Mouse (Mus musculus) hindbrain, postnatal 0 days (tissue): ENCODE results near the gene Nfia. TPM values are rescaled to one million over a fixed set of nuclear protein-coding genes. Genes with fewer than 3 reads are reported as not detected.

Experiments
- ATAC-seq: fragments of 200-750 bp; cut with Nextera tagmentation; 2 replicates; pipeline ENCODE4 v1.8.0; 2017; ENCODE audit warnings: mild to moderate bottlenecking, moderate TSS enrichment, moderate library complexity
- DNase-seq: peaks from one replicate; pipeline ENCODE4 v3.0.0-alpha.2; 2015; ENCODE audit warnings: low spot score
- H3K27ac ChIP-seq: fragments of 300-500 bp; sonication (generic); 2 replicates; pipeline ENCODE4 v1.5.1; 2014; ENCODE audit warnings: mild to moderate bottlenecking
- H3K27me3 ChIP-seq: fragments of 300-500 bp; sonication (generic); 2 replicates; pipeline ENCODE4 v1.6.1; 2014; ENCODE audit warnings: low read length, mixed read lengths; ENCODE audit not compliant: insufficient read depth
- H3K36me3 ChIP-seq: fragments of 300-500 bp; sonication (generic); 2 replicates; pipeline ENCODE4 v1.6.1; 2014; ENCODE audit warnings: low read length, mixed read lengths; ENCODE audit not compliant: insufficient read depth
- H3K4me1 ChIP-seq: fragments of 300-500 bp; sonication (generic); 2 replicates; pipeline ENCODE4 v1.6.1; 2014; ENCODE audit warnings: antibody characterized with exemption, low read length, mixed read lengths; ENCODE audit not compliant: insufficient read depth
- H3K4me2 ChIP-seq: fragments of 300-500 bp; sonication (generic); 2 replicates; pipeline ENCODE4 v1.6.1; 2014; ENCODE audit warnings: low read depth, mild to moderate bottlenecking, low read length, moderate library complexity, mixed read lengths
- H3K4me3 ChIP-seq: fragments of 300-500 bp; sonication (generic); 2 replicates; pipeline ENCODE4 v1.5.1; 2014; ENCODE audit warnings: low read length
- H3K9ac ChIP-seq: fragments of 300-500 bp; sonication (generic); replicated peaks from 2 replicates; pipeline ENCODE4 v1.6.1; 2014; ENCODE audit warnings: mild to moderate bottlenecking, low read length, moderate library complexity, mixed read lengths
- H3K9me3 ChIP-seq: fragments of 300-500 bp; sonication (generic); 2 replicates; pipeline ENCODE4 v1.6.1; 2016; ENCODE audit warnings: low read length, mixed read lengths
- CTCF ChIP-seq: IDR thresholded peaks from 2 replicates; pipeline ENCODE4 v1.5.1; 2016; ENCODE audit warnings: antibody characterized with exemption, control low read depth, low read depth
- WGBS: fragments of 180-500 bp; shearing (Covaris S2); extraction: QIAGEN DNeasy Blood & Tissue Kit; methylation state at CpG from one replicate; pipeline ENCODE4 v1.1.7; 2014; 5-methylcytosine and 5-hydroxymethylcytosine counted together
- polyA plus RNA-seq: library from polyadenylated mRNA; unstranded; fragments of >200 nt; fragmentation: Nextera tagmentation; extraction: Ambion mirVana; gene quantifications from 2 replicates; pipeline ENCODE4 v1.2.1, GENCODE M21; 2015
- total RNA-seq: library from RNA; depleted of rRNA; stranded (reverse); fragments of >200 nt; gene quantifications from 2 replicates; pipeline ENCODE4 v1.2.3, GENCODE M21; 2014

Gene Nfia
- total and polyA plus RNA-seq, 2 experiments from 2014 or later, result 71.0 to 97.2 TPM

- H3K9me3 ChIP-seq, result no peaks in the 10 kb centered on the region
- peaks cover 20% of the 10 kb centered on the region for H3K4me1 ChIP-seq
- H3K4me2 ChIP-seq, result peak overlapping the region; percentile 89
- DNase-seq (no peak), ATAC-seq (no peak)
- TF ChIP-seq CTCF, result no peak
- peak overlapping the region; percentile 56 for H3K9ac ChIP-seq
- H3K4me3 ChIP-seq, result peak overlapping the region; percentile 46
- no peaks in the 10 kb centered on the region for H3K27me3 ChIP-seq
- peak overlapping the region; percentile 86 for H3K27ac ChIP-seq
- 20% methylated on average over 5 of the region's 5 CpGs for WGBS
- H3K36me3 ChIP-seq, result no peaks in the 10 kb centered on the region
These were observed 20.1 kb upstream of the Nfia start for GRCm38 (mm10) chr4:97752276-97753010.

DNA sequence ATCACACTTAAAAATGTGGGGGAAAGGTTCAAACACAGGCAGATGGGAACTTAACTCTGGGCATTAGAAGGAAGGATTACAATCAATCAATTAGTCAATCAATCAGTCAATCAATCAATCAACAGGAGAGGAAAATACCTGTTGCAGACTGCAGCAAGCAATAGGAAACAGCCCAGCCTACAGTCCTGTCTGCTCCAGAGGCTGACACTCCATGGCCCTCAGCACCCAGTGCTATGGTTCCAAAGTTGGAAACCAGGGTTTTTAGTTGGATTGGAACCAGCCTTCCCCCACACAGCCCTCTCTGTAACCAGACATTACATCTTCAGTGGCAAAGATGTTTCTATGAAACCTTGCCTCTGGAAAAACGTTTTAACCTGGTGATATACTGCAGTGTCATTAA, 19.0 kb upstream of the Nfia start:
- Histone ChIP-seq H3K27ac (no peak overlapping the region), H3K9me3 (no peaks in the 10 kb centered on the region), H3K9ac (no peak overlapping the region), H3K4me3 (no peak overlapping the region), H3K36me3 (no peaks in the 10 kb centered on the region), H3K4me2 (peak overlapping the region; percentile 13; the same call in 1 of the 2 replicates), H3K4me1 (peaks cover 23% of the 10 kb centered on the region), H3K27me3 (no peaks in the 10 kb centered on the region)
- 19% methylated on average over 1 of the region's 1 CpGs for WGBS
- DNase-seq (no peak), ATAC-seq (no peak)
- no peak for TF ChIP-seq CTCF

- 0 out of 2 replicates have a peak, but pooled peaks have one; percentile 2 for TF ChIP-seq CTCF
- no peak overlapping the region for H3K4me3 ChIP-seq
- H3K4me1 ChIP-seq, result peaks cover 27% of the 10 kb centered on the region
- WGBS, result 27% methylated on average over 12 of the region's 12 CpGs
- no peak overlapping the region for H3K9ac ChIP-seq
- H3K27me3 ChIP-seq, result no peaks in the 10 kb centered on the region
- DNase-seq, result no peak
- no peaks in the 10 kb centered on the region for H3K9me3 ChIP-seq
- H3K27ac ChIP-seq, result peak overlapping the region; percentile 54; the same call in 1 of the 2 replicates
- H3K36me3 ChIP-seq, result no peaks in the 10 kb centered on the region
- no peak for ATAC-seq
- peak overlapping the region; percentile 13; the same call in 1 of the 2 replicates for H3K4me2 ChIP-seq
These were observed 18.3 kb upstream of the Nfia start for GRCm38 (mm10) chr4:97754241-97754640.

- H3K9ac ChIP-seq, result peak overlapping the region; percentile 65
- TF ChIP-seq CTCF, result 0 out of 2 replicates have a peak, but pooled peaks have one; percentile 4
- H3K9me3 ChIP-seq, result no peaks in the 10 kb centered on the region
- H3K4me1 ChIP-seq, result peaks cover 20% of the 10 kb centered on the region; the same call in 1 of the 2 replicates
- ATAC-seq (peak; percentile 83), DNase-seq (peak; percentile 80)
- peak overlapping the region; percentile 56 for H3K4me3 ChIP-seq
- WGBS, result under 1% methylated on average over 38 of the region's 38 CpGs
- H3K27ac ChIP-seq, result peak overlapping the region; percentile 92
- H3K4me2 ChIP-seq, result peak overlapping the region; percentile 74
- H3K36me3 ChIP-seq, result no peaks in the 10 kb centered on the region
- H3K27me3 ChIP-seq, result no peaks in the 10 kb centered on the region
These were observed 15.1 kb upstream of the Nfia start for GRCm38 (mm10) chr4:97757207-97757977.

- 1% methylated on average over 14 of the region's 14 CpGs for WGBS
- Histone ChIP-seq H3K27me3 (no peaks in the 10 kb centered on the region), H3K9me3 (no peaks in the 10 kb centered on the region), H3K9ac (peak overlapping the region; percentile 65), H3K27ac (peak overlapping the region; percentile 92), H3K4me3 (peak overlapping the region; percentile 56), H3K4me2 (peak overlapping the region; percentile 74), H3K4me1 (peaks cover 17% of the 10 kb centered on the region; the same call in 1 of the 2 replicates), H3K36me3 (no peaks in the 10 kb centered on the region)
- peak; percentile 48 for TF ChIP-seq CTCF
- DNase-seq (peak; percentile 80), ATAC-seq (peak; percentile 85)
These were observed 14.5 kb upstream of the Nfia start for GRCm38 (mm10) chr4:97757978-97758461.

DNA sequence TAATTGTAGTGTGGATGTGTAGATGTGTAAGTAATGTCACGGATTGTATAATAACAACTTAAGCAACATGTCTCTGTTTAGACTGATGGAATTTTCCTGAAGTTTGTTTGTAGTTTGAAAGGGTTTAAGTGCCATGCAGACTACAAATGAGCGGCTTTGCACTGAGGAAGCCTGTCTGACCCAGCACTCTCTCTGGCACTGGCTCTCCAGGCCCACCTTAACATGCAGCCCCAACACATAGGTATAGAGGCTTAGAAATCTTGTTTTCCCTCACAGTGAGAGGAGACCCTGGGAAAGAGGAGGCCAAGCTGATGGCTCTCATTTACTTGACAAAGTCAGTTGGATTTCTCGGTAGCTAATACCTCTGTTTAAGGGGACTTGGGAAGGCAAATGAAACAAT, 13.9 kb upstream of the Nfia start:
- DNase-seq, result no peak
- no peaks in the 10 kb centered on the region for H3K27me3 ChIP-seq
- no peak for TF ChIP-seq CTCF
- H3K4me1 ChIP-seq, result peaks cover 16% of the 10 kb centered on the region; the same call in 1 of the 2 replicates
- ATAC-seq, result no peak
- peak overlapping the region; percentile 65 for H3K9ac ChIP-seq
- H3K36me3 ChIP-seq, result no peaks in the 10 kb centered on the region
- no peaks in the 10 kb centered on the region for H3K9me3 ChIP-seq
- 30% methylated on average over 3 of the region's 3 CpGs for WGBS
- H3K4me3 ChIP-seq, result peak overlapping the region; percentile 56
- H3K27ac ChIP-seq, result peak overlapping the region; percentile 92
- H3K4me2 ChIP-seq, result peak overlapping the region; percentile 74
